Mouse (Mus musculus): ENCODE measurements around the gene Akap17b.

GRCm38 (mm10) chrX:36590266-36590665, 54.9 kb downstream of the Akap17b start:
- TF ChIP-seq CTCF (conservative IDR thresholded peaks at IDR 0.05; ENCODE audit: insufficient read depth, insufficient read length, low read depth, low read length) = no peak
- no peak for TF ChIP-seq POLR2A (IDR thresholded peaks at IDR 0.05; ENCODE audit: low read depth, low read length)

All from kidney, adult 2 months (tissue).